Mouse (Mus musculus) C2C12 (cell line): ENCODE measurements around the gene Pkig.

Source experiments
- CEBPB ChIP-seq: IDR thresholded peaks from one replicate; pipeline ENCODE4 v1.6.1; 2011; ENCODE audit warnings: low read depth, mild to moderate bottlenecking, control low read depth, moderate library complexity
- CTCF ChIP-seq: IDR thresholded peaks from one replicate; pipeline ENCODE4 v1.5.1; 2011; ENCODE audit not compliant: control insufficient read depth, insufficient read depth, insufficient read length
- FOSL1 ChIP-seq: IDR thresholded peaks from one replicate; pipeline ENCODE4 v1.8.0; 2011; ENCODE audit warnings: mild to moderate bottlenecking, low read length; ENCODE audit not compliant: poor library complexity, insufficient read depth, severe bottlenecking
- MAX ChIP-seq: IDR thresholded peaks from one replicate; pipeline ENCODE4 v1.6.1; 2011; ENCODE audit warnings: mild to moderate bottlenecking, control low read depth
- MYOD1 ChIP-seq: IDR thresholded peaks from one replicate; pipeline ENCODE4 v1.6.1; 2011; ENCODE audit warnings: low read depth; ENCODE audit not compliant: control insufficient read depth, insufficient read length
- MYOG ChIP-seq: IDR thresholded peaks from one replicate; pipeline ENCODE4 v1.6.1; 2011; ENCODE audit not compliant: control insufficient read depth, insufficient read length; ENCODE audit errors: extremely low read depth
- USF1 ChIP-seq: IDR thresholded peaks from one replicate; pipeline ENCODE4 v1.6.1; 2011; ENCODE audit warnings: low read depth, mild to moderate bottlenecking, control low read depth, moderate library complexity

GRCm38 (mm10) chr2:163636057-163636456 is 22.1 kb upstream of the Pkig start:
- TF ChIP-seq CTCF: no peak
- no peak for TF ChIP-seq MYOD1
- no peak for TF ChIP-seq MYOG
- TF ChIP-seq MAX: no peak
- TF ChIP-seq FOSL1: no peak
- TF ChIP-seq CEBPB: no peak
- TF ChIP-seq USF1: no peak
